8 mouse cellular contexts compared by ENCODE assay signal in the genomic region with DNA sequence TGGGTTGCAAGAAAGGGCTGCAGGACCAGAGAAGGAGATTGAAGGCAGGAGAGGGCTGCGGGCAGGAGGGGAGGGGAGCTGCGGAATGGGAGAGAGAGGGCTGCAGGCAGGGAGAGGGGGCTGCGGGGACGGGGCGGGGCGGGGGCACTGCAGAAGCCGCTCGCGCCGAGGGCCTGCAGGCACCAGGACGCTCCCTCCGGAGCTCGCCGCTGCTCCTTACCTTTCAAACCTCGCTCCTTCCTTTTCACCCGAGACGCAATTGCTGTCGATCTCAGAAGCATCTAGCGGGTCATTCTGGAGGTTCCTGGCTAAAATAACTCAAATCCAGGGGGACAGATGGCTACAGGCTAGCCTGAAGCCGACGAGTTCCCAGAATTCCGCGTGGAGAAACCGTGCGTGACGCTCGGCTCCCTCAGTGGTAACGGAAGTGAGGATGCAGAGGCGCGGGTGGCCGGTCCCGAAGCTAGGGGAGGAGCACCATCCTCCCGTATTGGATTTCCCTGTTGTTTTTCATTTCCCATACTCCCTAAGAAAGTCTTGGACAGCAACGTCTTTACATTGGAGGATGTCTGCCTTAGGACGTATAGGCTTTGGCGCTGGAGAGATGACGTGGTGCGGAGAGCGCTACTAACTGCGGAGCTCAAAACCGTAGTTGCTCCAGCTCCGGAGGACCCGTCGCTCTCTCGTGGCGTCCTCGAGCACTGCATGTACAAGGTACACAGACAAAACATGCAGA. TPM values are rescaled to one million over a fixed set of nuclear protein-coding genes. Genes with fewer than 3 reads are reported as not detected.
DNase-seq lines count a peak whose midpoint lies in the region; ATAC-seq and TF ChIP-seq lines count a peak whose summit lies in the region.

No protein-coding gene starts in this region.

- H3K27me3 ChIP-seq in forebrain, embryonic 11.5 days (ENCODE audit: control insufficient read depth, insufficient read depth, low read length) = no peaks in the 10 kb centered on the region
- H3K27me3 ChIP-seq in heart, embryonic 16.5 days (ENCODE audit: control insufficient read depth, insufficient read depth, low read length) = no peaks in the 10 kb centered on the region
- H3K27me3 ChIP-seq in liver, embryonic 14.5 days (ENCODE audit: control insufficient read depth, insufficient read depth, low read length) = no peaks in the 10 kb centered on the region
- H3K27me3 ChIP-seq in stomach, embryonic 15.5 days (replicated peaks) = no peaks in the 10 kb centered on the region

- H3K4me1 ChIP-seq in forebrain, embryonic 11.5 days (replicated peaks; ENCODE audit: control insufficient read depth, insufficient read depth, low read length) = peaks cover 2% of the 10 kb centered on the region; the same call in 1 of the 2 replicates
- peaks cover 17% of the 10 kb centered on the region for H3K4me1 ChIP-seq in heart, embryonic 16.5 days (ENCODE audit: control insufficient read depth, insufficient read depth, low read length)
- peaks cover 6% of the 10 kb centered on the region in 2 experiments for H3K4me1 ChIP-seq in liver, embryonic 14.5 days (replicated peaks; ENCODE audit: control insufficient read depth in 2 of 2, insufficient read depth in 2 of 2, low read length in 1 of 2)
- H3K4me1 ChIP-seq in stomach, embryonic 15.5 days = no peaks in the 10 kb centered on the region; the same call in 1 of the 2 replicates

- peaks cover 5% of the 10 kb centered on the region; the same call in 1 of the 2 replicates for H3K36me3 ChIP-seq in forebrain, embryonic 11.5 days (ENCODE audit: control insufficient read depth, insufficient read depth, low read length)
- H3K36me3 ChIP-seq in heart, embryonic 16.5 days (ENCODE audit: control insufficient read depth, insufficient read depth) = peaks cover 37% of the 10 kb centered on the region
- no peaks in the 10 kb centered on the region; the same call in 1 of the 2 replicates for H3K36me3 ChIP-seq in liver, embryonic 14.5 days (replicated peaks; ENCODE audit: control insufficient read depth, insufficient read depth, low read depth)
- H3K36me3 ChIP-seq in stomach, embryonic 15.5 days = peaks cover 31% of the 10 kb centered on the region

- H3K4me3 ChIP-seq in forebrain, embryonic 11.5 days (ENCODE audit: low read depth, low read length) = peak overlapping the region; percentile 67
- H3K4me3 ChIP-seq in heart, embryonic 16.5 days (ENCODE audit: low read length) = peak overlapping the region; percentile 87
- peak overlapping the region; percentile 63 to 90 for H3K4me3 ChIP-seq in liver, embryonic 14.5 days (ENCODE audit: insufficient read depth in 1 of 2, low read depth in 2 of 2, low read length in 2 of 2)
- peak overlapping the region; percentile 73 for H3K4me3 ChIP-seq in stomach, embryonic 15.5 days (replicated peaks)

- peak overlapping the region; percentile 84 for H3K9ac ChIP-seq in forebrain, embryonic 11.5 days (ENCODE audit: low read length)
- H3K9ac ChIP-seq in heart, embryonic 16.5 days (ENCODE audit: low read length) = peak overlapping the region; percentile 89
- peak overlapping the region; percentile 59 for H3K9ac ChIP-seq in liver, embryonic 14.5 days (replicated peaks)
- peak overlapping the region; percentile 74 for H3K9ac ChIP-seq in stomach, embryonic 15.5 days

- H3K9me3 ChIP-seq in forebrain, embryonic 11.5 days (ENCODE audit: control insufficient read depth, low read length) = no peaks in the 10 kb centered on the region
- no peaks in the 10 kb centered on the region for H3K9me3 ChIP-seq in heart, embryonic 16.5 days (replicated peaks; ENCODE audit: control insufficient read depth, low read length)
- no peaks in the 10 kb centered on the region for H3K9me3 ChIP-seq in liver, embryonic 14.5 days (ENCODE audit: control insufficient read depth, low read length)
- no peaks in the 10 kb centered on the region for H3K9me3 ChIP-seq in stomach, embryonic 15.5 days

- peak overlapping the region; percentile 86 for H3K4me2 ChIP-seq in forebrain, embryonic 11.5 days (ENCODE audit: low read depth, low read length, severe bottlenecking)
- peak overlapping the region; percentile 92 for H3K4me2 ChIP-seq in heart, embryonic 16.5 days (ENCODE audit: low read depth, low read length)
- H3K4me2 ChIP-seq in liver, embryonic 14.5 days (ENCODE audit: low read depth) = peak overlapping the region; percentile 82
- peak overlapping the region; percentile 88 for H3K4me2 ChIP-seq in stomach, embryonic 15.5 days

- TF ChIP-seq CTCF in liver, embryonic 14.5 days (IDR thresholded peaks at IDR 0.05; ENCODE audit: low read depth) = peak; percentile 67

- H3K27ac ChIP-seq in forebrain, embryonic 11.5 days (ENCODE audit: low read depth, low read length) = peak overlapping the region; percentile 92
- H3K27ac ChIP-seq in heart, embryonic 16.5 days (ENCODE audit: low read length) = peak overlapping the region; percentile 76
- H3K27ac ChIP-seq in liver, embryonic 14.5 days = no peak overlapping the region
- H3K27ac ChIP-seq in stomach, embryonic 15.5 days = peak overlapping the region; percentile 95

- no peak for TF ChIP-seq EP300 in liver, embryonic 14.5 days (IDR thresholded peaks at IDR 0.05; ENCODE audit: low read depth)

- peak; percentile 88 for ATAC-seq in forebrain, embryonic 11.5 days (replicated peaks; ENCODE audit: low FRiP score)
- ATAC-seq in heart, embryonic 16.5 days (replicated peaks; ENCODE audit: extremely low read depth, insufficient read depth, low FRiP score) = peak; percentile 88
- ATAC-seq in liver, embryonic 14.5 days (ENCODE audit: insufficient read depth) = peak; percentile 84
- ATAC-seq in stomach, embryonic 15.5 days (ENCODE audit: insufficient read depth, low FRiP score, low read depth) = peak; percentile 85

- WGBS in forebrain, embryonic 11.5 days = under 1% methylated on average over 46 of the region's 47 CpGs
- WGBS in heart, embryonic 16.5 days = under 1% methylated on average over 47 of the region's 47 CpGs
- under 1% methylated on average over 45 of the region's 47 CpGs for WGBS in liver, embryonic 14.5 days (ENCODE audit: insufficient replicate concordance)
- WGBS in stomach, embryonic 15.5 days = under 1% methylated on average over 39 of the region's 47 CpGs

- DNase-seq in ES-CJ7 (ENCODE audit: low read depth, low spot score) = peak; percentile 96
- DNase-seq in c-Kit-positive CD71-positive TER-119-positive erythroid progenitor cells, embryonic 14.5 days (ENCODE audit: low spot score) = peak; percentile 79
- DNase-seq in forebrain, embryonic 11.5 days (ENCODE audit: low spot score) = peak; percentile 89
- peak; percentile 73 to 87 for DNase-seq in kidney, postnatal 25 days
- peak; percentile 65 to 70 (median 69) for DNase-seq in liver, embryonic 14.5 days (ENCODE audit: low read depth in 3 of 3, low spot score in 3 of 3)
- peak; percentile 81 for DNase-seq in neural tube, embryonic 10.5 days (ENCODE audit: extremely low spot score, low spot score)

RNA-seq across cellular contexts. Expression of a gene that starts 1.9 kb away (rescaled TPM):
- 43.4 and 48.7 TPM in 2 replicates for polyA plus RNA-seq in forebrain, embryonic 11.5 days (2014; fragmentation: Nextera tagmentation; extraction: Ambion mirVana)
- 16.6 and 16.8 TPM in 2 replicates for polyA plus RNA-seq in heart, embryonic 16.5 days (2015; fragmentation: Nextera tagmentation; extraction: Ambion mirVana)
- 2.3 and 2.6 TPM in 2 replicates for polyA plus RNA-seq in liver, embryonic 14.5 days (2012; rRNA removed)
- polyA plus RNA-seq in liver, embryonic 14.5 days (2014; fragmentation: Nextera tagmentation; extraction: Ambion mirVana) = 1.6 and 2.1 TPM in 2 replicates
- polyA plus RNA-seq in stomach, embryonic 15.5 days (2015; fragmentation: Nextera tagmentation; extraction: Ambion mirVana) = 29.6 and 31.3 TPM in 2 replicates

RNA-seq across cellular contexts. Expression of a gene that starts 17.3 kb away (rescaled TPM):
- polyA plus RNA-seq in forebrain, embryonic 11.5 days (2014; fragmentation: Nextera tagmentation; extraction: Ambion mirVana) = 15.2 and 15.9 TPM in 2 replicates
- 5.1 and 5.2 TPM in 2 replicates for polyA plus RNA-seq in heart, embryonic 16.5 days (2015; fragmentation: Nextera tagmentation; extraction: Ambion mirVana)
- 1.5 and 1.8 TPM in 2 replicates for polyA plus RNA-seq in liver, embryonic 14.5 days (2012; rRNA removed)
- 1.4 TPM in 2 replicates for polyA plus RNA-seq in liver, embryonic 14.5 days (2014; fragmentation: Nextera tagmentation; extraction: Ambion mirVana)
- 9.3 and 11.1 TPM in 2 replicates for polyA plus RNA-seq in stomach, embryonic 15.5 days (2015; fragmentation: Nextera tagmentation; extraction: Ambion mirVana)

RNA-seq across cellular contexts. Expression of a gene that starts 28.9 kb away (rescaled TPM):
- polyA plus RNA-seq in forebrain, embryonic 11.5 days (2014; fragmentation: Nextera tagmentation; extraction: Ambion mirVana) = 7.4 and 9.0 TPM in 2 replicates
- 5.8 and 6.7 TPM in 2 replicates for polyA plus RNA-seq in heart, embryonic 16.5 days (2015; fragmentation: Nextera tagmentation; extraction: Ambion mirVana)
- 0.58 and 7.6 TPM in 2 replicates for polyA plus RNA-seq in liver, embryonic 14.5 days (2012; rRNA removed)
- polyA plus RNA-seq in liver, embryonic 14.5 days (2014; fragmentation: Nextera tagmentation; extraction: Ambion mirVana) = 0.75 and 1.3 TPM in 2 replicates
- 7.2 and 7.4 TPM in 2 replicates for polyA plus RNA-seq in stomach, embryonic 15.5 days (2015; fragmentation: Nextera tagmentation; extraction: Ambion mirVana)

RNA-seq across cellular contexts. Expression of a gene that starts 34.6 kb away (rescaled TPM):
- 0.23 TPM in 1 of 2 replicates, not detected in the other for polyA plus RNA-seq in forebrain, embryonic 11.5 days (2014; fragmentation: Nextera tagmentation; extraction: Ambion mirVana)
- polyA plus RNA-seq in heart, embryonic 16.5 days (2015; fragmentation: Nextera tagmentation; extraction: Ambion mirVana) = 0.17 and 0.30 TPM in 2 replicates
- 0.11 TPM in 1 of 2 replicates, not detected in the other for polyA plus RNA-seq in liver, embryonic 14.5 days (2012; rRNA removed)
- polyA plus RNA-seq in liver, embryonic 14.5 days (2014; fragmentation: Nextera tagmentation; extraction: Ambion mirVana) = not detected in 2 replicates
- 0.15 TPM in 1 of 2 replicates, not detected in the other for polyA plus RNA-seq in stomach, embryonic 15.5 days (2015; fragmentation: Nextera tagmentation; extraction: Ambion mirVana)

RNA-seq across cellular contexts. Expression of a gene that starts 44.5 kb away (rescaled TPM):
- polyA plus RNA-seq in forebrain, embryonic 11.5 days (2014; fragmentation: Nextera tagmentation; extraction: Ambion mirVana) = 2.6 and 3.0 TPM in 2 replicates
- polyA plus RNA-seq in heart, embryonic 16.5 days (2015; fragmentation: Nextera tagmentation; extraction: Ambion mirVana) = 2.1 and 2.7 TPM in 2 replicates
- 0.21 and 0.26 TPM in 2 replicates for polyA plus RNA-seq in liver, embryonic 14.5 days (2012; rRNA removed)
- polyA plus RNA-seq in liver, embryonic 14.5 days (2014; fragmentation: Nextera tagmentation; extraction: Ambion mirVana) = 0.09 and 0.54 TPM in 2 replicates
- 3.5 and 4.3 TPM in 2 replicates for polyA plus RNA-seq in stomach, embryonic 15.5 days (2015; fragmentation: Nextera tagmentation; extraction: Ambion mirVana)
